Mouse (Mus musculus) central nervous system, embryonic 18 days (tissue): ENCODE measurements around the gene Ms4a14. TPM values are rescaled to one million over a fixed set of nuclear protein-coding genes. Genes with fewer than 3 reads are reported as not detected.

ENCODE experiments used
- polyA plus RNA-seq: library from polyadenylated mRNA; depleted of rRNA; stranded (reverse); fragments of >200 nt; gene quantifications from 2 replicates; pipeline ENCODE4 v1.2.3, GENCODE M21; 2012; rRNA removed

The Ms4a14 gene
- polyA plus RNA-seq: 0.12 and 0.13 TPM in 2 replicates

DNA sequence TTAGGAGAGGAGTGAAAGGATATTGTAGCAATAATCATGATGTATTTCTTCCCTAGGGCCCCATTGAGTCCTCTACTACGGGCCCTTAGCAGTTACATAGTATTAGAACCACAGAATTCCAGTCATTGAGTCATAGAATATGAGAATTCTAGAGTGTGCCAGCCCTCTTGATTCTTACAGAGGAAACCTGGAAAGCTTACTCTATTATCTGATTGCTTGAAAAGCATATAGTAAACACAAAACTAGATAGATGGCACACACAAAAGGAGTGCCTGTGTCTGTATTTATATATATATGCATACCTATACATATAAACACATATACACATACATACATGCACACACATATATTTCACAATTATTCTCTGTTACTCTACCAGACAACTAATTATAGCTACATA is at the start of gene Ms4a14:
Ms4a14 (minus strand) TSS at position 101 of the 400 bp plus-strand sequence.

GRCm38 (mm10) chr19:11335932-11336331 is 21.7 kb upstream of the Ms4a14 start, which contains the start of gene Ms4a7:
Gene Ms4a7 (minus strand): TSS chr19:11336146.

GRCm38 (mm10) chr19:11283773-11284172 is 30.5 kb downstream of the Ms4a14 start, which contains the start of gene Ms4a5:
Gene Ms4a5 (minus strand): TSS chr19:11283873.

GRCm38 (mm10) chr19:11266052-11266845 is 48.0 kb downstream of the Ms4a14 start, which contains the start of gene Ms4a1:
Gene Ms4a1 (minus strand): TSS chr19:11266241.

Other genes starting within 250 kb of the Ms4a14 start
- gene Ms4a8a, start 233.4 kb downstream of the Ms4a14 start, polyA plus RNA-seq: 0.06 and 0.07 TPM in 2 replicates
- not detected in 2 replicates for gene 1700017D01Rik, start 183.6 kb downstream of the Ms4a14 start, polyA plus RNA-seq
- gene 1700025F22Rik, start 149.1 kb downstream of the Ms4a14 start, polyA plus RNA-seq: not detected in 2 replicates
- gene Ms4a13, start 117.7 kb downstream of the Ms4a14 start, polyA plus RNA-seq: not detected in 2 replicates
- gene Ms4a12, start 82.0 kb downstream of the Ms4a14 start, polyA plus RNA-seq: not detected in 2 replicates
- gene Ms4a1, start 48.2 kb downstream of the Ms4a14 start, polyA plus RNA-seq: 0.03 and 0.04 TPM in 2 replicates
- not detected in 2 replicates for gene Ms4a5, start 30.6 kb downstream of the Ms4a14 start, polyA plus RNA-seq
- gene Ms4a7, start 21.7 kb upstream of the Ms4a14 start, polyA plus RNA-seq: 1.4 and 1.5 TPM in 2 replicates
- gene Ms4a4a, start 61.1 kb upstream of the Ms4a14 start, polyA plus RNA-seq: 0.16 and 0.26 TPM in 2 replicates
- gene Ms4a4c, start 90.3 kb upstream of the Ms4a14 start, polyA plus RNA-seq: 0.03 TPM in 1 of 2 replicates, not detected in the other
- gene Ms4a4b, start 129.1 kb upstream of the Ms4a14 start, polyA plus RNA-seq: 0.09 TPM in 1 of 2 replicates, not detected in the other
- 1.3 and 1.4 TPM in 2 replicates for gene Ms4a6c, start 154.9 kb upstream of the Ms4a14 start, polyA plus RNA-seq
- 0.08 TPM in 1 of 2 replicates, not detected in the other for gene Gm8369, start 171.5 kb upstream of the Ms4a14 start, polyA plus RNA-seq
- gene Ms4a6b, start 202.1 kb upstream of the Ms4a14 start, polyA plus RNA-seq: 1.4 and 1.8 TPM in 2 replicates
- 0.14 TPM in 1 of 2 replicates, not detected in the other for gene Ms4a4d, start 222.3 kb upstream of the Ms4a14 start, polyA plus RNA-seq